Mouse (Mus musculus): ENCODE measurements around the gene Lsm2. TPM values are rescaled to one million over a fixed set of nuclear protein-coding genes. Genes with fewer than 3 reads are reported as not detected.
A peak's percentile ranks its signal among the peaks of the same experiment; 100 is the strongest.
"Not testable (repeated sequence)": the region's sequence is repeated elsewhere in the genome, so short reads cannot be mapped to it uniquely, and the experiment has no call there.

Gene Lsm2
- polyA plus RNA-seq, 1 experiment from 2014 or later: 151 TPM

GRCm38 (mm10) chr17:34946486-34947140 lies 35.0 kb upstream of the Lsm2 start:
- H3K4me2 ChIP-seq (ENCODE audit: low read depth, low read length): no peak overlapping the region
- H3K4me1 ChIP-seq (ENCODE audit: control insufficient read depth, insufficient read depth, low read length): peaks cover 7% of the 10 kb centered on the region; the same call in 1 of the 2 replicates
- H3K27me3 ChIP-seq (replicated peaks; ENCODE audit: control insufficient read depth, insufficient read depth, low read length): no peaks in the 10 kb centered on the region
- no peaks in the 10 kb centered on the region for H3K9me3 ChIP-seq (ENCODE audit: control insufficient read depth, low read length)
- no peak overlapping the region for H3K27ac ChIP-seq (replicated peaks; ENCODE audit: low read depth, low read length)
- 88% methylated on average over 5 of the region's 5 CpGs for WGBS
- H3K9ac ChIP-seq (ENCODE audit: low read depth, low read length): no peak overlapping the region
- peaks cover 21% of the 10 kb centered on the region for H3K36me3 ChIP-seq (ENCODE audit: control insufficient read depth, insufficient read depth, low read length)
- no peak for DNase-seq (ENCODE audit: low spot score)
- ATAC-seq (ENCODE audit: low read depth): no peak
- H3K4me3 ChIP-seq (ENCODE audit: low read depth, low read length): no peak overlapping the region

GRCm38 (mm10) chr17:34947606-34948005 lies 34.1 kb upstream of the Lsm2 start:
- H3K27ac ChIP-seq (replicated peaks; ENCODE audit: low read depth, low read length): no peak overlapping the region
- H3K4me2 ChIP-seq (ENCODE audit: low read depth, low read length): no peak overlapping the region
- H3K9me3 ChIP-seq (ENCODE audit: control insufficient read depth, low read length): no peaks in the 10 kb centered on the region
- 27% methylated on average over 8 of the region's 8 CpGs for WGBS
- peaks cover 4% of the 10 kb centered on the region; the same call in 1 of the 2 replicates for H3K4me1 ChIP-seq (ENCODE audit: control insufficient read depth, insufficient read depth, low read length)
- H3K27me3 ChIP-seq (replicated peaks; ENCODE audit: control insufficient read depth, insufficient read depth, low read length): no peaks in the 10 kb centered on the region
- H3K36me3 ChIP-seq (ENCODE audit: control insufficient read depth, insufficient read depth, low read length): peaks cover 21% of the 10 kb centered on the region
- H3K9ac ChIP-seq (ENCODE audit: low read depth, low read length): no peak overlapping the region
- ATAC-seq (ENCODE audit: low read depth) (no peak), DNase-seq (ENCODE audit: low spot score) (no peak)
- no peak overlapping the region for H3K4me3 ChIP-seq (ENCODE audit: low read depth, low read length)

- peaks cover 21% of the 10 kb centered on the region for H3K36me3 ChIP-seq (ENCODE audit: control insufficient read depth, insufficient read depth, low read length)
- WGBS: 65% methylated on average over 9 of the region's 9 CpGs
- H3K27ac ChIP-seq (replicated peaks; ENCODE audit: low read depth, low read length); H3K27me3 ChIP-seq (replicated peaks; ENCODE audit: control insufficient read depth, insufficient read depth, low read length); ATAC-seq (ENCODE audit: low read depth); H3K4me3 ChIP-seq (ENCODE audit: low read depth, low read length); DNase-seq (ENCODE audit: low spot score); H3K9ac ChIP-seq (ENCODE audit: low read depth, low read length); H3K4me2 ChIP-seq (ENCODE audit: low read depth, low read length); H3K9me3 ChIP-seq (ENCODE audit: control insufficient read depth, low read length); H3K4me1 ChIP-seq (ENCODE audit: control insufficient read depth, insufficient read depth, low read length): not testable (repeated sequence)
Measured at GRCm38 (mm10) chr17:34948721-34949552, 32.7 kb upstream of the Lsm2 start.

GRCm38 (mm10) chr17:34949553-34949969 lies 32.1 kb upstream of the Lsm2 start:
- no peak overlapping the region for H3K9ac ChIP-seq (ENCODE audit: low read depth, low read length)
- no peaks in the 10 kb centered on the region for H3K9me3 ChIP-seq (ENCODE audit: control insufficient read depth, low read length)
- no peak overlapping the region for H3K27ac ChIP-seq (replicated peaks; ENCODE audit: low read depth, low read length)
- DNase-seq (ENCODE audit: low spot score) (no peak), ATAC-seq (ENCODE audit: low read depth) (no peak)
- 40% methylated on average over 4 of the region's 4 CpGs for WGBS
- H3K4me1 ChIP-seq (ENCODE audit: control insufficient read depth, insufficient read depth, low read length): peaks cover 4% of the 10 kb centered on the region; the same call in 1 of the 2 replicates
- no peak overlapping the region for H3K4me3 ChIP-seq (ENCODE audit: low read depth, low read length)
- no peaks in the 10 kb centered on the region for H3K27me3 ChIP-seq (replicated peaks; ENCODE audit: control insufficient read depth, insufficient read depth, low read length)
- H3K36me3 ChIP-seq (ENCODE audit: control insufficient read depth, insufficient read depth, low read length): peaks cover 21% of the 10 kb centered on the region
- H3K4me2 ChIP-seq (ENCODE audit: low read depth, low read length): peak overlapping the region; percentile 91

- no peaks in the 10 kb centered on the region for H3K27me3 ChIP-seq (replicated peaks; ENCODE audit: control insufficient read depth, insufficient read depth, low read length)
- DNase-seq (ENCODE audit: low spot score): no peak
- no peak for ATAC-seq (ENCODE audit: low read depth)
- H3K4me2 ChIP-seq (ENCODE audit: low read depth, low read length): peak overlapping the region; percentile 91
- H3K4me1 ChIP-seq (ENCODE audit: control insufficient read depth, insufficient read depth, low read length): peaks cover 4% of the 10 kb centered on the region; the same call in 1 of the 2 replicates
- H3K27ac ChIP-seq (replicated peaks; ENCODE audit: low read depth, low read length): peak overlapping the region; percentile 89
- H3K36me3 ChIP-seq (ENCODE audit: control insufficient read depth, insufficient read depth, low read length): peaks cover 21% of the 10 kb centered on the region
- H3K9ac ChIP-seq (ENCODE audit: low read depth, low read length): peak overlapping the region; percentile 95
- 24% methylated on average over 10 of the region's 10 CpGs for WGBS
- H3K9me3 ChIP-seq (ENCODE audit: control insufficient read depth, low read length): no peaks in the 10 kb centered on the region
- H3K4me3 ChIP-seq (ENCODE audit: low read depth, low read length): peak overlapping the region; percentile 62
Measured at GRCm38 (mm10) chr17:34950514-34951455, 30.9 kb upstream of the Lsm2 start.

- peaks cover under 1% of the 10 kb centered on the region; the same call in 1 of the 2 replicates for H3K27me3 ChIP-seq (replicated peaks; ENCODE audit: control insufficient read depth, insufficient read depth, low read length)
- DNase-seq (ENCODE audit: low spot score) (no peak), ATAC-seq (ENCODE audit: low read depth) (peak; percentile 45)
- H3K36me3 ChIP-seq (ENCODE audit: control insufficient read depth, insufficient read depth, low read length): peaks cover 21% of the 10 kb centered on the region
- no peaks in the 10 kb centered on the region for H3K9me3 ChIP-seq (ENCODE audit: control insufficient read depth, low read length)
- peak overlapping the region; percentile 62 for H3K4me3 ChIP-seq (ENCODE audit: low read depth, low read length)
- 1% methylated on average over 29 of the region's 29 CpGs for WGBS
- H3K27ac ChIP-seq (replicated peaks; ENCODE audit: low read depth, low read length): peak overlapping the region; percentile 89
- H3K4me2 ChIP-seq (ENCODE audit: low read depth, low read length): peak overlapping the region; percentile 91
- peaks cover 4% of the 10 kb centered on the region; the same call in 1 of the 2 replicates for H3K4me1 ChIP-seq (ENCODE audit: control insufficient read depth, insufficient read depth, low read length)
- peak overlapping the region; percentile 95 for H3K9ac ChIP-seq (ENCODE audit: low read depth, low read length)
Measured at GRCm38 (mm10) chr17:34951636-34952377, 29.9 kb upstream of the Lsm2 start.

- WGBS: under 1% methylated on average over 23 of the region's 23 CpGs
- H3K4me1 ChIP-seq (ENCODE audit: control insufficient read depth, insufficient read depth, low read length): peaks cover 4% of the 10 kb centered on the region; the same call in 1 of the 2 replicates
- ATAC-seq (ENCODE audit: low read depth) (peak; percentile 87), DNase-seq (ENCODE audit: low spot score) (peak; percentile 87)
- H3K36me3 ChIP-seq (ENCODE audit: control insufficient read depth, insufficient read depth, low read length): peaks cover 21% of the 10 kb centered on the region
- H3K27ac ChIP-seq (replicated peaks; ENCODE audit: low read depth, low read length): peak overlapping the region; percentile 89
- peaks cover 3% of the 10 kb centered on the region; the same call in 1 of the 2 replicates for H3K27me3 ChIP-seq (replicated peaks; ENCODE audit: control insufficient read depth, insufficient read depth, low read length)
- peak overlapping the region; percentile 62 for H3K4me3 ChIP-seq (ENCODE audit: low read depth, low read length)
- no peaks in the 10 kb centered on the region for H3K9me3 ChIP-seq (ENCODE audit: control insufficient read depth, low read length)
- H3K9ac ChIP-seq (ENCODE audit: low read depth, low read length): peak overlapping the region; percentile 95
- H3K4me2 ChIP-seq (ENCODE audit: low read depth, low read length): peak overlapping the region; percentile 91
Measured at GRCm38 (mm10) chr17:34952378-34953040, 29.2 kb upstream of the Lsm2 start.
